Mouse (Mus musculus) limb, embryonic 13.5 days (tissue): Measurements from ENCODE around the gene Adcy10. TPM values are rescaled to one million over a fixed set of nuclear protein-coding genes. Genes with fewer than 3 reads are reported as not detected.

Experiments used
- ATAC-seq: fragments of 200-750 bp; cut with Nextera tagmentation; 2 replicates; pipeline ENCODE4 v1.8.0; 2017; ENCODE audit warnings: low read depth, moderate number of reproducible peaks, moderate TSS enrichment; ENCODE audit not compliant: low FRiP score
- H3K27ac ChIP-seq: fragments of 300-500 bp; sonication (generic); 2 replicates; pipeline ENCODE4 v1.5.1; 2015; ENCODE audit warnings: inconsistent platforms, mild to moderate bottlenecking, moderate library complexity
- H3K27me3 ChIP-seq: fragments of 300-500 bp; sonication (generic); 2 replicates; pipeline ENCODE4 v1.6.1; 2015; ENCODE audit warnings: mild to moderate bottlenecking, inconsistent platforms
- H3K36me3 ChIP-seq: fragments of 300-500 bp; sonication (generic); 2 replicates; pipeline ENCODE4 v1.6.1; 2015; ENCODE audit warnings: inconsistent platforms, mild to moderate bottlenecking, moderate library complexity
- H3K4me1 ChIP-seq: fragments of 300-500 bp; sonication (generic); 2 replicates; pipeline ENCODE4 v1.6.1; 2015; ENCODE audit warnings: inconsistent platforms
- H3K4me2 ChIP-seq: fragments of 300-500 bp; sonication (generic); replicated peaks from 2 replicates; pipeline ENCODE4 v1.6.1; 2015; ENCODE audit warnings: inconsistent platforms, mild to moderate bottlenecking, moderate library complexity
- H3K4me3 ChIP-seq: fragments of 300-500 bp; sonication (generic); 2 replicates; pipeline ENCODE4 v1.5.1; 2015; ENCODE audit warnings: moderate library complexity, mild to moderate bottlenecking, inconsistent platforms
- H3K9ac ChIP-seq: fragments of 300-500 bp; sonication (generic); 2 replicates; pipeline ENCODE4 v1.6.1; 2015; ENCODE audit warnings: mild to moderate bottlenecking, inconsistent platforms
- H3K9me3 ChIP-seq: fragments of 300-500 bp; sonication (generic); 2 replicates; pipeline ENCODE4 v1.6.1; 2016; ENCODE audit warnings: inconsistent platforms
- WGBS: fragments of 180-500 bp; shearing (Covaris S2); methylation state at CpG from one replicate; pipeline ENCODE4 v1.1.7; 2015; 5-methylcytosine and 5-hydroxymethylcytosine counted together
- polyA plus RNA-seq: library from polyadenylated mRNA; unstranded; fragments of >200 nt; fragmentation: Nextera tagmentation; extraction: Ambion mirVana; gene quantifications from 2 replicates; pipeline ENCODE4 v1.2.1, GENCODE M21; 2015

Gene Adcy10
- polyA plus RNA-seq, 1 experiment from 2014 or later, result not detected

DNA sequence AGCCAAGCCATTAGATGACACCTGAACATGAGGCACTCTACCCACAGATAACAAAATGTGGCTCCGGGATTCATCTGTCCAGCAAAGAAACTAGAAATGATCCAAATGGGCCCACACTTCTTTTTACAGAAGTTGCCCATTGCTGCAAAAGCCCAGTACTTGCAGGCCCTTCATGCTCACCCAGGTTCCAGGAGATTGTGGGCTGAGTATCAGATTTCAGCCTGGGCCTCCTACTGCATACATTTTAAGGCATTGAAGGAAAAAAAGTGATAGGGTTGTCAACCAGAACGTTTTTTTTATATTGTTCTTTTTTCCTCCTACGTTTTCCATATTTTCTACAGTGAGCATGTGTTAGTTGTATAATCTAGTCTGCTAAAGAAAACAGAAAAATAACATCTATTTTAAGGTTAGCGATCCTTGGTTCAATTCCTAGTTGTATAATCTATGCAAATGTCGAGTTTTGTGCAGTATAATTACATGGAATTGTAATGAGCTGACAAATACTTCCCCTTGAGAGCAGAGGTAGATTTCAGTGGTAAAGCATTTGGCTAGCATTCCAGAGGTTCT lies 52.3 kb downstream of the Adcy10 start:
- H3K27me3 ChIP-seq, result no peaks in the 10 kb centered on the region
- WGBS, result 54% methylated on average over 5 of the region's 5 CpGs
- no peak for ATAC-seq

DNA sequence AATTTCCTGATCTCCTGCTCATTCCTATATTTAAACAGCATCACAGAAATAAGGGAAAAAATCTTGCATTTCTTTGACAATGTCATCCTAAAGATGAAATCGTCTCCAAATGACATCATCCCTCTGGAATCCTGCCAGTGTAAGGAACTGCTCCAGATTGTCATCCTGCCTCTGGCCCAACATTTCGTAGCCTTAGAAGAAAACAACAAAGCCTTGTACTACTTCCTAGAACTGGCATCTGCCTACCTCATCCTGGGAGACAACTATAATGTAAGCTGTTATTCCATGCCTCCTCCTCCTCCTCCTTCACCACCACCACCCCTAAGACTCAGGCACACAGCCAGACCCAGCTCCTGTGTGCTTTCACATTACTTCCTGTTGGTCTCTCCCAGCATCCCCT lies 71.7 kb downstream of the Adcy10 start:
- no peaks in the 10 kb centered on the region for H3K36me3 ChIP-seq
- WGBS, result 68% methylated on average over 2 of the region's 2 CpGs
- no peak for ATAC-seq

More for the DNA sequence above, 52.3 kb downstream of the Adcy10 start:
- Histone ChIP-seq H3K36me3 (no peaks in the 10 kb centered on the region), H3K9ac (no peak overlapping the region), H3K4me1 (peaks cover 3% of the 10 kb centered on the region; the same call in 1 of the 2 replicates), H3K4me2 (no peak overlapping the region), H3K27ac (no peak overlapping the region), H3K4me3 (no peak overlapping the region), H3K9me3 (no peaks in the 10 kb centered on the region)

DNA sequence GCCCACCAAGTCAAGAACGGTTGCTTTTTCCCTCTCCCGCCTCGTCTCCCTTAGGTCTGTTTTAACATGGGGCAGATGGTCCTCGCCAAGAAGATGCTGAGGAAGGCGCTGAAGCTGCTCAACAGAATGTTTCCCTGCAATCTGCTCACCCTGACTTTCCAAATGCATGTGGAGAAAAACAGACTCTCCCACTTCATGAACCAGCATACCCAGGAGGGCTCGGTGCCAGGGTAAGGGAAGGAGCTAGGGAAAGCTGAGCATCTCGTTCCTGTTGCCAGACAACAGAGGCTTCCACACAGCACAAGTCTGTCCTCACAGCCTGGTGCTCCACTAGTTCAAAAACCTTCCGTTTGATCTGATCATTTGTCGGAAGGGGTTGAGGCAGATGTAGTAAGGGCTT lies 74.1 kb downstream of the Adcy10 start:
- H3K36me3 ChIP-seq, result no peaks in the 10 kb centered on the region
- WGBS, result 88% methylated on average over 9 of the region's 9 CpGs
- no peaks in the 10 kb centered on the region for H3K27me3 ChIP-seq
- no peaks in the 10 kb centered on the region for H3K9me3 ChIP-seq
- no peak overlapping the region for H3K4me2 ChIP-seq
- no peak overlapping the region for H3K9ac ChIP-seq
- no peaks in the 10 kb centered on the region for H3K4me1 ChIP-seq
- ATAC-seq, result no peak
- no peak overlapping the region for H3K27ac ChIP-seq
- no peak overlapping the region for H3K4me3 ChIP-seq

More for the DNA sequence above, 71.7 kb downstream of the Adcy10 start:
- Histone ChIP-seq H3K9me3 (0 out of 2 replicates have a peak, but pooled peaks cover 5% of the 10 kb centered on the region), H3K27me3 (no peaks in the 10 kb centered on the region), H3K27ac (no peak overlapping the region), H3K9ac (no peak overlapping the region), H3K4me1 (no peaks in the 10 kb centered on the region), H3K4me2 (no peak overlapping the region), H3K4me3 (no peak overlapping the region)

DNA sequence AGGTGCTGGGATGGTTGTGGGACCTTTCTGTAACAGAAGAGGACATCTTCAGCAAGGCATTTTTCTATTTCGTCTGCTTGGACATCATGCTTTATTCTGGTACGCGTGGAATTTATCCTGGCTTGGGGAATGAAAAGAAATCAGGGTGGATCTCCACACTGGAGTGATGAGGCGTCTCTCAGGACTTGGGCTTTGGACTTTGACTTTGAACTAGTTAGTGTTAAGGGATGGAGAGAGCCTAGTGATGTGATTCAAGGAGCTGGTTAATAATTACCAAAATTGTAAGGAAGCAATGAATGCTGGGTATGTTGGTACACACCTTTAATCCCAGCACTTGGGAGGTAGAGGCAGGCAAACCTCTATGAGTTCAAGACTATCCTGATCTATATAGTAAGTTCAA lies 80.3 kb downstream of the Adcy10 start:
- H3K36me3 ChIP-seq, result no peaks in the 10 kb centered on the region
- no peak overlapping the region for H3K4me3 ChIP-seq
- no peak for ATAC-seq
- H3K4me2 ChIP-seq, result no peak overlapping the region
- 93% methylated on average over 4 of the region's 4 CpGs for WGBS
- H3K27ac ChIP-seq, result no peak overlapping the region
- H3K4me1 ChIP-seq, result no peaks in the 10 kb centered on the region
- no peaks in the 10 kb centered on the region for H3K9me3 ChIP-seq
- H3K9ac ChIP-seq, result no peak overlapping the region
- no peaks in the 10 kb centered on the region for H3K27me3 ChIP-seq

DNA sequence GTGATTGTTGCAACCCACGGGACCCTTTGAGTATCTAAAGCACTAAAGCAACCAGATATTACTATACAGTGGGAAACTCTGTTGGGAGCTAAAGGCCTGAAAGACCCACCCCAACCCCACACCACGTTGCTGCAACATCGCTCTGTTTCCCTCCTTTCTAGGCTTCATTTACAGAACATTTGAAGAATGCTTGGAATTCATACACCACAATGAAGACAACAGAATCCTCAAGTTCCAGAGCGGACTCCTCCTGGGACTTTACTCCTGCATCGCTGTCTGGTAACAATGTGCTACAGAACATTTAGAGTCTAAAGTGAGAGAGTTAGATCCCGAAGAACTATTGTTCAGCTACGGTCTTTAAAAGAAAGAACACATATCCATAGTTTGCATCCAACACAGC lies 82.5 kb downstream of the Adcy10 start:
- WGBS, result 77% methylated on average over 7 of the region's 7 CpGs
- no peak for ATAC-seq

DNA sequence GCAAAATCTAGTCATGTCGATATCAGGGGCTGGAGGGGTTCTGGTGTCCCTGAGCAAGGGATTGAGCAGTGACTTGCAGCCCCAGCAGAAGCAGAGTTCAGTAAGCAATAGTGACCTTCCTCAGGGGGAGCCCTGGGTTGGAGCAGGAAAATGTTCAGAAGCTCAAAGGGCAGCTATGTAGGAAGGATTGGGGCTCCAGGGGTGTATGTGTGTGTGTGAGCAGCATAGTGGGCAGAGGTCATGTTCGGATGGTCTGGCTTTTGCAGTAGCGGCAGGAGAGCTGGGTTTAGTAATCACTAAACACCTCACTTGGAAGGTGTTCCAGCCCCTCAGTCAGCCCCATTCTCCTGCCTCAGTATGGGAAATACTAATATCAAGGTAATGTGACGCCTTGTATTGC lies 91.0 kb downstream of the Adcy10 start:
- Histone ChIP-seq H3K4me1 (no peaks in the 10 kb centered on the region), H3K36me3 (no peaks in the 10 kb centered on the region), H3K4me2 (no peak overlapping the region), H3K9ac (no peak overlapping the region), H3K27ac (no peak overlapping the region), H3K9me3 (0 out of 2 replicates have a peak, but pooled peaks cover 4% of the 10 kb centered on the region), H3K4me3 (no peak overlapping the region), H3K27me3 (no peaks in the 10 kb centered on the region)
- WGBS, result 85% methylated on average over 4 of the region's 4 CpGs
- ATAC-seq, result no peak

More for the DNA sequence above, 82.5 kb downstream of the Adcy10 start:
- no peak overlapping the region for H3K27ac ChIP-seq
- no peaks in the 10 kb centered on the region for H3K4me1 ChIP-seq
- no peak overlapping the region for H3K9ac ChIP-seq
- H3K36me3 ChIP-seq, result no peaks in the 10 kb centered on the region
- H3K27me3 ChIP-seq, result no peaks in the 10 kb centered on the region
- H3K9me3 ChIP-seq, result no peaks in the 10 kb centered on the region
- no peak overlapping the region for H3K4me2 ChIP-seq
- H3K4me3 ChIP-seq, result no peak overlapping the region

DNA sequence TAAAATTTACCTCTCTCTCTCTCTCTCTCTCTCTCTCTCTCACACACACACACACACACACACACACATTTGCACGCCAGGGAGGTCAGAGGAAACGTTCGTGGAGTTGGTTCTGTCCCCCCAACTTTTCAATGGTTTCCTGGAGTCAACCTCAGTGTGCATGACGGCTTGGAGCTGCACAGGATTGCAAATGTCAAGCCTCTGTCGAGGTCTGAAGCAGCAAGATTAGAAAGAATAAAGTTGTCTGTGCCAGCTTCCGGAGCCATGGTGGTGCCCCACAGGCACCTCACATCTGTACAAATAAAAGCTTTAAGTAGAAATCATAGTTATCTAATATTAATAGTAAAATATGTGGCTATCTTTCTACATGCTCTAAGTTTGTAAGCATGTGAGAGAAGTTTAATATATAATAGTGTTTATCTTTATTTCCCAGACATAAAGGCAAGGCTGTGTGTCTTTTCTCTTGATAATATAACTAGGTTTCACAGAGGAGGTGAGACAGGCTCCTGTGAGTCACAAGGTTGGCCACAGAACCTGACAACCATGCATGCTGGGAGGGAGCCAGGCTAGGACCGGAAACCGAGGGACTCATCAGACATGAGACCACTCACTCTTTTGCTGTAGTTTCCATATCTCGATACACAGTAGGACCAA lies 91.6 kb downstream of the Adcy10 start:
- 75% methylated on average over 9 of the region's 9 CpGs for WGBS
- H3K36me3 ChIP-seq, result no peaks in the 10 kb centered on the region
- H3K9ac ChIP-seq, result no peak overlapping the region
- ATAC-seq, result no peak
- H3K4me3 ChIP-seq, result no peak overlapping the region
- H3K27ac ChIP-seq, result no peak overlapping the region
- H3K4me2 ChIP-seq, result no peak overlapping the region
- no peaks in the 10 kb centered on the region for H3K27me3 ChIP-seq
- 0 out of 2 replicates have a peak, but pooled peaks cover 4% of the 10 kb centered on the region for H3K9me3 ChIP-seq
- H3K4me1 ChIP-seq, result no peaks in the 10 kb centered on the region

DNA sequence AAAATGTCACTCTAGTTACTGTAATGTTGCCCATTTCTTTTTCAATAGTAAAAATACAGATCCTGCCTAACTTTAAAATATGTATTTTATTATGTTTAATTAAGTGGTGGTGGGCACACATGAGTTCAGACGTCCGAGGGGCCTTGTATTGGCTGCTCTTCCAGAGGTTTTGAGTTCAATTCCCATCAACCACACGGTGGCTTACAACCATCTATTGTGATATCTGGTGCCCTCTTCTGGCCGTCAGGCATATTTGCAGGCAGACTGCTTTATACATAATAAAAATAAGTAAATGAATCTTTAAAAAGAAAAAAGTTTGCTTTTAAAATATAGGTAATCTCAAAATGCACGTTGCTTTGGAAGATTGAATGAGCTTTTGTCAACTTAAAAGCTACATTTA lies 94.3 kb downstream of the Adcy10 start:
- no peaks in the 10 kb centered on the region for H3K4me1 ChIP-seq
- no peak for ATAC-seq
- no peak overlapping the region for H3K4me3 ChIP-seq
- H3K27me3 ChIP-seq, result no peaks in the 10 kb centered on the region
- no peak overlapping the region for H3K9ac ChIP-seq
- 50% methylated on average over 5 of the region's 5 CpGs for WGBS
- 0 out of 2 replicates have a peak, but pooled peaks cover 4% of the 10 kb centered on the region for H3K9me3 ChIP-seq
- H3K36me3 ChIP-seq, result no peaks in the 10 kb centered on the region
- no peak overlapping the region for H3K27ac ChIP-seq
- no peak overlapping the region for H3K4me2 ChIP-seq

DNA sequence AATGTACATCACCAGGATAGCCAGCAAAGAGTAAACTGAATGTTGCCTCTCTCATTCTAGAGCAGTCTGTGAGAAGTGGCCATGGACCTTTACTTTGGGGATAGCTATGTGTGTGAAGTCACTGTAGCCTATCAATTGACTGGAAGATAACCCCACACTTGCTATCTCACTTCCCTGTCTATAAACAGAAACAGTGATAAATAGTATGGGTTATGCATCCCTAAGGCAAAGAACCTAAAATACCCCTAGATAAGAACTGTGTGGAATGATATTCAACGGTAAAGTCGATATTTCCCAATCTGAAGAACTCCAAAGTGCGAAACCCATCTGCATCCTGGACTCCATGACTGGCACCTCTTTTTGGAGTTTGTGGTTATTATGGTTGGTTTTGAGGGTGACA lies 96.3 kb downstream of the Adcy10 start:
- WGBS, result 92% methylated on average over 3 of the region's 3 CpGs
- Histone ChIP-seq H3K9ac (no peak overlapping the region), H3K4me3 (no peak overlapping the region), H3K4me2 (no peak overlapping the region), H3K27me3 (no peaks in the 10 kb centered on the region), H3K4me1 (no peaks in the 10 kb centered on the region), H3K27ac (no peak overlapping the region), H3K36me3 (no peaks in the 10 kb centered on the region), H3K9me3 (0 out of 2 replicates have a peak, but pooled peaks cover 4% of the 10 kb centered on the region)
- ATAC-seq, result no peak

DNA sequence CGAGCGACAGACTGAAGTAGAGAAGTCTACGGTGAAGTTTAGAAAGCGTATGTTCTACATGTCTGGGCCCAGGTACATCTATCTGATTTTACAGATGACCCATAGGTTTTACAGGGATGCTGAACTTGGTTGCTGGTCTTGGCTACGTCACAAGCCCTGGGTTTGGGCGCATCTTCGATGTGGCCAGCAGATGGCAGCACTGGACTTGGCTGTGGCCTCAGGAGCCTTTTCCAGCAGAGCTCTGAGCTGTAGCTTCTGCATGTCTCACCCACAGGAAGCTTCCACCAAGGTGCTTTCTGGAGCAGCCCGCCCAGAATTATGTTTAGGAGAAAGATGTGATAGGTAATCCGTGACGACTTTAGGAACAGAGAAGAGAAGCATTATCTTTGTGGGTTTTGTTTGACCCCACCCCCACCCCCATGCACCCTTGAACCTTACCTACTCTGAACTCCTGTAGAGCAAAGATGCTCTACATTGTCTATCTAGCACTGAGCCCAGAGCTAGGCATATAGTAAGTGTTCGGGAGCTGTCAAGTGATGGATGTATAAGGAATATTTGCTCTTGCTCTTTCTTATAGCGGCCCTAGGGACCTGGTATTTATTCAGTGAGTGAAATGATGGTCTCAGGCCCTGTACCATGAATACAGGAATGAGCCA lies 98.7 kb downstream of the Adcy10 start:
- no peaks in the 10 kb centered on the region for H3K36me3 ChIP-seq
- H3K4me2 ChIP-seq, result no peak overlapping the region
- H3K27ac ChIP-seq, result no peak overlapping the region
- H3K9ac ChIP-seq, result no peak overlapping the region
- peak; percentile 55; the same call in 1 of the 2 replicates for ATAC-seq
- 32% methylated on average over 12 of the region's 12 CpGs for WGBS
- no peak overlapping the region for H3K4me3 ChIP-seq
- no peaks in the 10 kb centered on the region for H3K27me3 ChIP-seq
- H3K4me1 ChIP-seq, result peaks cover 10% of the 10 kb centered on the region
- 0 out of 2 replicates have a peak, but pooled peaks cover 4% of the 10 kb centered on the region for H3K9me3 ChIP-seq

DNA sequence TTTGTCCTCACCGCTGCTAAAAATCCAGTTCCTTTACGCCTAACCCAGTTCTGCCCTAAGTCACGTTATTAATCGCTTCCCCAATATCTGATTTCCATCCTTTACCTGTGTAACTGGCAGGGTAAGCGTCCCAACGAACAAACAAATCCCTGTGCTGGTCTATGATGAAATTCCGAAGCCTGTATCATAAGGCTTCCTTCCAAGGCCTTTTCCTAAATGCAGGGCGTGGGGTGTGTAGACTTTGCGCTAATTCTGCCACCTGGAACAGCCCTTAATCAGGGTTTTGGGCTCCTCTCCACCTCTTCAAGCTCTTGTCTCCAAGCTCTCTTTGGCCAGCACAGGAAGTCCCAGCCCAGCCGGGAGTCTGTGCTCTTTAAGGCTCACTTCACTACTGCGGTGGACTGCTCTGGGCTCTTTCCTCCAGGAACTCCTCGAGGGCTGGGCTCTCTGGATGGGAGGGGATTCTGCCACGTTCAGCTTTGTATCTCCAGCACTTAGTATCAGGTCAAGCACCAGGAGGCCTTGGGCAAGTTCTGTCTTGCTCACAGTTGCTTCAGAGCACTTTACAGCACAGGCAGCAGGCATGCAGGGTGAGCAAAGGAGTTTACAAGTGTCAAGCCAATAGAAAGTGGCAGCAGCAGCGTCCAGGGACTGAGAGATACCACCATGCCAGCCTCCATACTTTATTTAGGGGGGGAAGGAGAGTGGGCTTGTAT lies 100.6 kb downstream of the Adcy10 start:
- H3K4me2 ChIP-seq, result no peak overlapping the region
- no peak overlapping the region for H3K4me3 ChIP-seq
- peaks cover 21% of the 10 kb centered on the region for H3K4me1 ChIP-seq
- H3K36me3 ChIP-seq, result peaks cover 3% of the 10 kb centered on the region; the same call in 1 of the 2 replicates
- H3K27ac ChIP-seq, result no peak overlapping the region
- no peaks in the 10 kb centered on the region for H3K27me3 ChIP-seq
- H3K9ac ChIP-seq, result no peak overlapping the region
- no peaks in the 10 kb centered on the region for H3K9me3 ChIP-seq
- WGBS, result 60% methylated on average over 14 of the region's 14 CpGs
- no peak for ATAC-seq

DNA sequence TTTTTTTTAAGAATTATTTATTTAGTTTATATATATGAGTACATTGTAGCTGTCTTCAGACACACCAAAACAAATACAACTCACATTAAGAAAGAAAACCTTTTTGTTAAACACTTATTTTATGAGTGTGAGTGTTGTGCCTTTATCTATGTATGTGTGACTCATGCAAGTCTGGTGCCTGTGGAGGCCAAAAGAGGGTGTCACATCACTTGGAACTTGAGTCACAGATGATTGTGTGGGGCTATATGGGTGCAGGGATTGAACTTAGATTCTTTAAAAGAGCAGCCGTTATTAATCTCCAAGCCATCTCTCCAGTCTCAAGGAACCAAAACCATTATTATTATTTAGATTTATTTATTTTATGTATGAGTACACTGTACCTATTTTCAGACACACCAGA lies 101.4 kb downstream of the Adcy10 start:
- Histone ChIP-seq H3K4me3 (no peak overlapping the region), H3K27ac (no peak overlapping the region), H3K4me1 (peaks cover 21% of the 10 kb centered on the region), H3K4me2 (no peak overlapping the region), H3K9me3 (no peaks in the 10 kb centered on the region), H3K9ac (no peak overlapping the region), H3K27me3 (no peaks in the 10 kb centered on the region), H3K36me3 (peaks cover 11% of the 10 kb centered on the region)
- WGBS, result 88% methylated on average over 1 of the region's 1 CpGs
- no peak for ATAC-seq
